Mouse (Mus musculus): ENCODE measurements around the gene Ddr1.
"Not testable (repeated sequence)": the region's sequence is repeated elsewhere in the genome, so short reads cannot be mapped to it uniquely, and the experiment has no call there.

Ddr1 gene

DNA sequence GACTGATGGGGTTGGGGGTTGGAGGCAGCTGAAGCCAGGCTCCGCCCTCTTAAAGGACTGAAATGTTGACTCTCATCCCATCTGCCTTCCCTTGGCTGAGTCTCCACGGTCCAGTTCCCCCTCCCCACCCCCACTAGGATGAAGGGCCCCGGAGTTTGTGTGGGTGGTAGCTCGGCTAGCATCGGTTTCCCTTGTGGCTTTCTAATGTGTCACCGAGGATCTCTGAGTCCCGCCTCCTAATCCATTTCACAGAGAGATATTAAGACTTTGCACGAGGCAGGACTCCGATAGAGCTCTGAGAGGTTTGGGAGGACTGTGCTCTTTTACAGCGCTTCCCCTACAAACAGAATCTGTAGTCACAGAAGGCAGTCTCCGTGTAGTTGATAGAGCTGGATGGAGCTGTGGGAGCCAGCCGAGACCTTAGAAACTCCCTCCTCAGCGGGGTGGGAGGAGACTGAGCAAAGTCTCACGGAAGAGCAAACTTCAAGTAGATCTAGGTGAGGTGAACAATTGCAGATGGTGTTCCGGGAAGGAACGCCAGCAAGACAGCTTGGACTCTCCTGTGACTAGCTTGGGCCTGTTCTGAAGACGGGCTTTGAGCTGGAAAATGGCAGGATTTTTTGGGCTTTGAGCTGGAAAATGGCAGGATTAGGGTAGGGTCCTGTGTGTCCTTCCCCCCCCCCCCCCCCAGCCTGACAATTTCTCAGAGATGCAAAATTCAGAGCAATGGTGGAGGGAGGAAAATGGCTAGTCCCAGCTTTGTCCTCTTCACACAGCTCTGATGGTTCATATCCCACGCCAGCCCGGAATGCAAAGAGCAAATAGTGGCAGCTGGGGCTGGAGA is at the start of gene Ddr1:
Gene Ddr1 (minus strand): TSS at position 1 of the 844 bp plus-strand sequence.
- DNase-seq (ENCODE audit: low spot score): peak; percentile 64

DNA sequence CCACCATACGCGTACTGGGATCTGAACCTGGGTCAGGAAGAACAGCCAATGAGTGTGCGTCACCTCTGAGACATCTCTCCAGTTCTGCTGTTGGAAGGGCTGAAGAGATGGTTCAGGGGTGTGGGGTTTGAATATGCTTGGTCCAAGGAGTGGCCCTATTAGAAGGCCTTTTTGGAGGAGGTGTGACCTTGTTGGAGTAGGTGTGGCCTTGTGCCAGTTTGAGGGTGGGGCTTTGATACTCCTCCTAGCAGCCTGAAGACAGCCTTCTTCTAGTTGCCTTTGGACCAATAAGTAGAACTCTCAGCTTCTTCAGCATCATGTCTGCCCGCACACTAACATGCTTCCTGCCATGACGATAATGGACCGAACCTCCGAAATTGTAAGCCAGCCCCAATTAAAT is 49.2 kb upstream of the Ddr1 start:
- DNase-seq (ENCODE audit: low spot score): no peak

DNA sequence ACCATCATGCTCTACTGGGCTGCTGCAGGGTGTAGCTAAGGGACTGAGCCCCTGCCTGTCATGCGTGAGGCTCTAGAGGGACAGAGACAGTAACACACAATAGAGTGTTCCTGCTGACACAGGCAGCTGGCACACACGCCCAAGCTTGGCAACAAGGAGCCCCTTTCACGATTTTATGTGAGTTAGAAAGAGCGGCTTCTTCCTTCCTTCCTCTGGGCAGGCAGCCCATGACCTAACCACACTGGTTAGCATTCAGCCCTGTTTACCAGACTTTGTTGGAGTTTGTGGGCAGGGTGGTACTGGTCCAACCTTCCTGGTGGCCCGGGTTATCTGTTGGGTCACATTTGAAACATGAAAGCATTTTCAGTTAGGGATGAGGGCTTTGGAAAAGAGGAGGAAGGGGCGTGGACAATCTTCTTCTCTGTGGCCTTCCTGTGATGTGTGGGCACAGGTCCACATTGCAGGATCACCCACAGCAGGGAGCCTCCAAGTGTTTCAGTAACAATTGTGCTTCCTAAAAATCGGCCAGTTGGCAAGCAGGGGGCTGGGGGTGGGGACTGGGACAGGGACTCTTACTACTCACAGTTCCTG is 47.9 kb upstream of the Ddr1 start:
- DNase-seq (ENCODE audit: low spot score): no peak

DNA sequence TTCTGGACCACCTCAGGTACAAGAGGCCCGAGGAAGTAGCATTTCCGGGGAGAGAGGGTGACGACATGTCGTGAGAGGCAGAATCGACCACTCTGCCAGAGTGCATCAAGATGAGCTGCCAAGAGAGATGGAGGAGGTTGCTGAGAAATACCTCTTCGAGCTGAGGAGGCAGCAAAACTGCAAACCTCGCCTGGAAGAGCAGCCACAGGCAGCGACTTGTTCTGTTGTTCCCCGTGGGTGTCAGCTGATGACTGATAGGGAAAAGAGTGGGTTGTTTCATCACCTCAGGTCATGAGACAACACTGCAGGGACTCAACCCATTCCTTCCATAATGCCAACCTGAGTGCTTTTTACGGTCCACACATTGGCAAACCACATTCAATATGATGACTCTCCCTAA is 45.3 kb upstream of the Ddr1 start:
- no peak for DNase-seq (ENCODE audit: low spot score)

DNA sequence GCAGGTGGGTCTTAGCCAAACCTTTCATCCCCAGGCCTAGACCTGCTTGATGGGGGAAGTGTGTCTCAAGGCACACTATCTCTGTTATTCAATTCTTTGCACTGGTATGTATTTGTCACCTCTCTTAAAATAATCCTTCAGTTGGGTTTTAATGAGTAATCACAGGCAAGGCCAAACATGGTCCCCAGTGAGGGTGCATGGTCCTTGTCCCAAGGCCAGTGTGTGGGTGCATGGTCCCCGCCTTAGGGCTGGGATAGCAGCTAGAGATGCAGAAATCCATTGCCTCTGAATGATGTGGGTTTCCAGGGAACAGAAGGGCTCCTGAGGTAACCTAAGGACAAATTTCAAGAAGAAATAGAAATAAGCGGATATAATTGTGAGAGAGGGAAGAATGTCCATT is 39.9 kb upstream of the Ddr1 start:
- no peak for DNase-seq (ENCODE audit: low spot score)

DNA sequence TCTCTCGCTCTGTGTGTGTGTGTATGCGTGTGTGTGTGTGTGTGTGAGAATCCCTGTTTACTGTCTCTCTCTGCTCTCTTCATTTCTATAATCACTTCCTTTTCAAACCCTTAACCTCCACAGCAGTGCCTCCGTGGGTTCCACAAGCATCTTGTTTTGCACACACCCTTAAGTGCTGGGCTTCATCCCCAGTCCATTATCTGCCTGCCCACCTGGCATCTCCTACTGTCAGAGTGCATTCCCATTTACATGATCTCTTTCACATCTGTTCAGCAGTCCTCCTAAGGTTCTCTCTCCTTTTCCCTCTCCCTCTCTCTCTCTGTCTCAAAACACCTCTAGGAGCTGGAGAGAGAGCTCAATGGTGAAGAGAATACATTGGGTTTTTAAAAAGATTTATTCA is 38.5 kb upstream of the Ddr1 start:
- no peak for DNase-seq (ENCODE audit: low spot score)

DNA sequence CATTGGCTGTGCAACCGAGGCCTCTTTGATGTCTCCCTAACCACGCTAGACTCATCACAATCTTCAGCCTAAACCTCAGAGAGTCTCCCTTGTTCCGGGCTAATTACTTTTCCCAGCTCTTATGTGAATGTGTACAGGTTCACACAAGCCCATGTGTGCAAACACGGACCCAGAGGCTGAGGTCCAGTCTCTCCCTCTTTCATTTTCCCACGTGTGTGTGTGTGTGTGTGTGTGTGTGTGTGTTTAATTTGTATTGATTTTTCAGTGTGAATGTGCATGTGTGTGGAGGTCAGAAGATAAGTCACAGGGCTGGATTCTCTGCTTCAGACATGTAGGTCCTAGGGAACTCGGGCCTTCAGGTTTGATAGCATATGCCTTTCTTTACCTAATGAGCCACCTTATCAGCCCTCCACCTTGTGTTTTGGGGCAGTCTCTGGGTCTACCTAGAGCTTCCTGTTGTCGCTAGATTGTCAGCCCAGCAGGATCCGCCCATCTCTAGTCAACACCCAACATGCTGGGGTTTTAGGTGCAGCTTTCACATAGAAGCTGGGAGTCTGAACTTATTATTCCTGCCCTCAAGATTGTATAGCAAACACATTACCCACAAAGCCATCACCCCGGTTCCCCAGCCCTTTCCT is 37.3 kb upstream of the Ddr1 start:
- no peak for DNase-seq (ENCODE audit: low spot score)

DNA sequence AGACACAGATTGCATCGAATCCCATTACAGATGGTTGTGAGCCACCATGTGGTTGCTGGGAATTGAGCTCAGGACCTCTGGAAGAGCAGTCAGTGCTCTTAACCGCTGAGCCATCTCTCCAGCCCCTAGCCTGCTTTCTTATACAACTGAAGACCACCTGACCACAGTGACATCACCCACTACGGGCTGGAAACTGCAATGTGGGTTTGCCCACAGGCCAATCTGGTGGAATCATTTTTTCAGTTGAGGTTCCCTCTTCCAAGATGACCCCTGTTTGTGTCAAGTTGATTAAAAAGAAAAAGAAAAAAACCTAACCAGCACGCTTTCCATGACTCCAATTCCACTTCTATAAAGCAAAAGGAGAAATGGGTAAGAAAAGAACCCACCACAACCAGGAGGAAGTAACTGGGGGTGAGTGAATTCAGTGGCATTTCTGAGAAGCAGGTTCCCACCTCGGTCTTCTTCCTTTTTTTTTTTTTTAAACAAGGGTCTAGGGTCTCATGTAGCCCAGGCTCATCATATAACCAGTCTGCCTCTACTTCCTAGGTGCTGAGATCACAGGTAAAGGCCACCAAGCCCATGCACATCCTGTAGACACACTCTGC is 36.0 kb upstream of the Ddr1 start:
- DNase-seq (ENCODE audit: low spot score): no peak

DNA sequence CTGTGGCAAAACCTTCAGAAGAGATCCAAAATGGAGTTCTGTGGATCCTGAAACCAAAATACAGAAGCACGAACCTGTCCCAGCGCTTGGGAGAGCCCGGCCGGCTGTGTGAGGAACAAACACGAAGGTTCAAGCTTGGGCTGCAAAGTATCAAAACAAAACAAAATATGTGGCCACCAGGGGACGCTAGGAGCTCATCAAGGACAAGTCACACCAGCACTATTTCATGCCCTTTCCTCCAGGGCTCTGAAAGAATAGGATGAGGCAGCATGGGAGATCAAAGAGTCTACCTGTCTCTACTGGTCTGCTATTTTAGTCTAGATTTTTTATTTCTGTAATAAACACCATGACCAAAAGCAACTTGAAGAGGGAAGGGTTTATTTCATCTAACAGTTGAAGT is 35.3 kb upstream of the Ddr1 start:
- DNase-seq (ENCODE audit: low spot score): peak; percentile 96

DNA sequence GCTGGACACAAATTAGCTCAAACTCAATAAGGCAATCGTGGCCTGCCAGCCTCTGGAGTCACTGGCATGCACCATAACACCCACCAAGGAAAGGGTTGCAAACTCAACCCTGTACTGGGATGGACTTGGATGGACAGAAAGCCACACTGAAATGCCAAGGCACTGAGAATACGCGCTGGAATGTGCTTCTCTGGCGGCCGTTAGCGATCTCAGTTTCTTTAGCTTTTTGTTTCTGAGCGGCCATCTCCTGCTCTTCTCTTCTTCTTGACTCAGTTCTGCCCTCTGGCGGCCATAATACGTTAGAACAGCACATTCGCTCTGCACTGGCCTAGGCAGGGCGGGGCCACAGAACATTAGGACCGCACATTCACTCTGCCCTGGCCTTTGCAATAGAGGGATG is 33.3 kb upstream of the Ddr1 start:
- peak; percentile 91 for DNase-seq (ENCODE audit: low spot score)

DNA sequence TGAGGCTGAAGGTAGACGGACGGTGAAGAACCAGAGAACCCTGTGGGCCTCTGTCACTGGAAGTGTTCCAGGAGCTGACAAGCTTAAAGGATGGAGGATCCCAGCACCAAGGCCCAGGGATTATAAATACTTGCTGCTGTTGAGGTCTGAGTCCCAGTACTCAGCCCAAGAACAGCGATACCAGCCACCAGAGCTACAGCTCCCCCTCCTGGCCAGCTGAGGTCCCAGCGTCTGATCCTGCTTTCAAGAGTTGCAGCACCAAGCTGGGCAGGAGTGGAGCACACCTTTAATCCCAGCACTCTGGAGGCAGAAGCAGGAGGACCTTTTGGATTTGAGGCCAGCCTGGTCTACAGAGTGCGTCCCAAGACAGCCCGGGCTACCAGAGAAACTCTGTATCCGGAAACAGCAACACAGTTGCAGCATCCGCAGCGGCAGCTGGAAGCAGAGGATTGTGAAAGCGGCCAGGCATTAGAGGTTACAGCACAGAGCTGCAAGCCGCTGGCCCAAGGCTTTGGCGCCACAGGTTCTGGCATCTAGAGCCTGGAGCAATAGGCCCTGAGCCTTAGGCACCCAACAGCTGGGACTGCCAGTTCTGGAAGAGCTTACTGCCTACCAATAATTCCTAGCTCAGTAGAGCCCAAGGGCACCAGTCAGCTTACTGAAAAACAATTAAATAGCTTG is 32.0 kb upstream of the Ddr1 start:
- no peak for DNase-seq (ENCODE audit: low spot score)

DNA sequence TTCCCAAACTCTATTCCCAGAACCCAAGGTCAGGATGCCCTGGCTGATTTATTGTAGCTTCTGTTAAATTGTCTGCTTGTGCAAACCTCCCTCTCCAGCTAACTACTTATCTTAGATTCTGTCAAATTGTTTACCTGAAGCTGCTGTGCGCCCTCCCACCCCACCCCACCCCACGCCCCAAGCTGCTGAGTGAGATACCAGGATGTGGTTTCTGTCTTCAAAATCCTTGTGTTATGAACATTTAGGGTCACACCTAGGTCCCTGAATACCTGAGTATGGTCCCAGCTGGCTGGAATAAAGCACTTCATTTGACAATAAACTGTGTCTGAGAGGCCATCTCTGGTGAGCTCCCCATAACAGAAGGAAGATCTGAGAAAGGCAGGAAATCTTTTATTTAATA is 30.1 kb upstream of the Ddr1 start:
- no peak for DNase-seq (ENCODE audit: low spot score)

DNA sequence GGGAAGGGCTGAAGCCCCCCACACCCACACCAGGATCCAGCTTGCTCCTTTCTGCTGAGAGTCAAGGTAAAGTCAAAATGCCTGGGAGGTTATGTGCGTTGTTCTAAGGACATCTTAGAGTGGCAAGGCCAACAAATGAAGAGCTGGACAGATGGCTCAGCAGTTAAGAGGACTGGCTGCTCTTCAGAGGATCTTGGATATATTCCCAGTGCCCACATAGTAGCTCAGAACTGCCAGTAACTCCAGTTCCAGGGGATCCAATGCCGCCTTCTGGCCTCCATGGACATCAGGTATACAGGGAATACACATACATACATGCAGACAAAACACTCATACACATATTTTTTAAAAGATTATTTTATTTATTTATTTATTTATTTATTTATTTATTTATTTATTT is 29.0 kb upstream of the Ddr1 start:
- no peak for DNase-seq (ENCODE audit: low spot score)

DNA sequence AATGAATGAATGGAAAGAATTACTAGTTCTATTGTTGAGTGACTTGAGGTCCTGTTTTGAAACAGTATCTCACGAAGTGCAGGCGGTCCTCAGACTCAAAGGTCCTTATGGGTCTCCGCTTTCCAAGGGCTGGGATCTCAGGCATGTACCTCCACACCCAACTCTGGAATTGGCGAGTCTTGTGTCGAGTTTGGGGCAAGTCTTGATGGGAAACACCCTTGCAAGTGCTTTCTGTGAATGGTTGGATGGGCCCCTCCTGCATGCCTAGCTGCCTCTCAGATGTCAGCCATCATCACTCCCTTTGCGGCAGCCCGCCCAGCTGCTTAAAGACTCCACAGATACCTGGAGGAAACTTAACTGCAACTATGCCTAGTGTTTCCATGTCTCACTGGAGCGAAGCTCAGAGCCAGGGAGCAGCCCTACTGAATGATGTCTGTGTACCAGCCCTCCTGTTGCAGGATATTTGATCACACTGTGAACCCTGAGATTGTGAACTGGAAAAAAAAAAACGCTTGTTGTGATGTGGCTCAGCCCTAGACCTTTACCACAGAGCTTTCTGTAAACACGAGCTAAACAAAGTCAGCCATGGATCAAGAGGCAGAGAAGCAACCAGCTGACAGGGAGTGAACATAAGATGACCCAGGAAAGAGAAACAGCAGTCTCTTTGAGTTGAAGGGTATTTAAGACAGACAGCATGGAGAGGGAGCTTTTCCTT is 27.2 kb upstream of the Ddr1 start:
- no peak for DNase-seq (ENCODE audit: low spot score)

DNA sequence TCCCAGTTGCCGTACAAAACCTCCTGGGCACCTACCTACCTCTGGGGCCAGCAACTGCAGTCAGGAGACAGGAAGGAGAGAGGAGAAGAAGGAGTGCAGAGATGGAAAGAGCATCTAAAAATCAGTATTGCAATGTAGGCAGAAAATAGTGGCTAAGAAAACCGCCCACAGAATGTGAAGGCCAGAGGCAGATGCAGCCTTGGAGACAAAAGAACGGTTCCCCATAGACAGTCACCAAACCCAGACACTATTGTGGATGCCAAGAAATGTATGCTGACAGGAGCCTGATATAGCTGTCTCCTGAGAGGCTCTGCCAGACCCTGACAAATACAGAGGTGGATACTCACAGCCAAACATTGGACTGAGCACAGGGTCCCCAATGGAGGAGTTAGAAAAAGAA is 25.7 kb upstream of the Ddr1 start:
- not testable (repeated sequence) for DNase-seq (ENCODE audit: low spot score)

DNA sequence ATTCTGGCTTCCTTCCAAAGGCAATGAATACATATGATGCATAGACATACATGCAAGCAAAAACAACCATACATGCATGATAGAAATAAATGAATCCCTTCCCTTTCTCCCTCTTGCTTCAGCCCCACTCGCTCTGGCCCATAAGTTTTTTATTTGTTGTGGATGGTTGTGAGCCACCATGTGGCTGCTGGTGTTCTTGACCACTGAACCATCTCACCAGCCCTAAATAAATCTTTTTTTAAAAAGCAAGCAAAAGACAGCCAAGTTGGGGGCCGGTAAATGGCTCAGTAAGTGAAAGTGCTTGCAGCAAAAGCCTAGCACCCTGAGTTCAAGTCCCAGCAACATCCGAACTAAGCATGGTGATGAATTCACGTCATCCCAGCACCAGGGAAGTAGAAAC is 24.4 kb upstream of the Ddr1 start:
- no peak for DNase-seq (ENCODE audit: low spot score)

DNA sequence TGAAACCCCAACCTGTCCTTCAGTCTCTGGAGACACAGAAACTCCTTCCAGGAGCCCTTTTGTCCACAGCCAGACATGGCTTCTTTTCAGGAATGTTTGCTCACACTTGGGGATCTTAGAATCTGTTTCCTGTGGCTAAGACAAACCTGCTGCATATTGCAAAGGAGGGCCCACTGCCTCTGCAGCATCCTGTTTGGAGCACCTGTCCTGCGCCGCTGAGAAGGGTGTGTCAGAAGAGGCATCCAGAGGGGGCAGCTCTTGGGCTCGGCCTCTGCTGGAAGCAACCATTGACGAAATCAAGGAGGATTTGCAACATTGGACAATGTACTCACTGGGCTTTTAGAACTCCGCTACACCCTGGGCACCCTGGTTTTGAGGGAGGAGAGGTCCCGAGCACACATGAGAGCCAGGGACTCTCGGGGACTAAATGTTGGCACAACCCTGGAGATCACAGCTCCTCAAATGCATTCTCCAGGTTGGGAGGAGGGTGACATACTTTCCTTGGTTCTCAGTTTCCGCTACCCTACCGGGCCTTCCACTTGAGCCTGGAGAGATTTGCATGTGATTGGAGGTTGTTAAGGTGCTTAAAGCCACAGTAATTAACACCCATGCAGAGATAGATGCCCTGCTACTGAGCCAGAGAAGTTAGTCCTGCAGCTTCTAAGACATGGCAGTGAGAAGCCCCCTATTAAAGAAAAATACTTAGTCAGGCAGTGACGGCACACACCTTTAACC is 23.2 kb upstream of the Ddr1 start:
- no peak for DNase-seq (ENCODE audit: low spot score)

DNA sequence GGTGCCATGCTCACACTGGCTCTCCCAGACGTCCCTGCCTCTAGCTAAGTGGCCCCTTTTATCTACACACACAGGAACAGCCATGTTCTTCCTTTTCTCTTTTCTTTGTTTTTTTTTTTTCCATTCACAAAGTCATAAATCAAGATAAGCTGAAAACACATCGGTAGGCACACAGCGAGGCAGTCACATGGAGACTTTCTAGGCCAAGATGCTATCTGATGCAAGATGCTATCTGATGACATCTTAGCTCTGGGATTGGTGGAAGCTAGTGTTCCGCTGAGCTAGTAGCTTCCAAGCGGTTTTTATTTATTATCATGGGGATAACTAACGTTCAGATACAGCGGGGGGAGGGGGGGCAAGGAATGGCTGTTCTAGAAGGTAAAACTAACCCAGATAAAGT is 22.6 kb upstream of the Ddr1 start:
- peak; percentile 32 for DNase-seq (ENCODE audit: low spot score)

DNA sequence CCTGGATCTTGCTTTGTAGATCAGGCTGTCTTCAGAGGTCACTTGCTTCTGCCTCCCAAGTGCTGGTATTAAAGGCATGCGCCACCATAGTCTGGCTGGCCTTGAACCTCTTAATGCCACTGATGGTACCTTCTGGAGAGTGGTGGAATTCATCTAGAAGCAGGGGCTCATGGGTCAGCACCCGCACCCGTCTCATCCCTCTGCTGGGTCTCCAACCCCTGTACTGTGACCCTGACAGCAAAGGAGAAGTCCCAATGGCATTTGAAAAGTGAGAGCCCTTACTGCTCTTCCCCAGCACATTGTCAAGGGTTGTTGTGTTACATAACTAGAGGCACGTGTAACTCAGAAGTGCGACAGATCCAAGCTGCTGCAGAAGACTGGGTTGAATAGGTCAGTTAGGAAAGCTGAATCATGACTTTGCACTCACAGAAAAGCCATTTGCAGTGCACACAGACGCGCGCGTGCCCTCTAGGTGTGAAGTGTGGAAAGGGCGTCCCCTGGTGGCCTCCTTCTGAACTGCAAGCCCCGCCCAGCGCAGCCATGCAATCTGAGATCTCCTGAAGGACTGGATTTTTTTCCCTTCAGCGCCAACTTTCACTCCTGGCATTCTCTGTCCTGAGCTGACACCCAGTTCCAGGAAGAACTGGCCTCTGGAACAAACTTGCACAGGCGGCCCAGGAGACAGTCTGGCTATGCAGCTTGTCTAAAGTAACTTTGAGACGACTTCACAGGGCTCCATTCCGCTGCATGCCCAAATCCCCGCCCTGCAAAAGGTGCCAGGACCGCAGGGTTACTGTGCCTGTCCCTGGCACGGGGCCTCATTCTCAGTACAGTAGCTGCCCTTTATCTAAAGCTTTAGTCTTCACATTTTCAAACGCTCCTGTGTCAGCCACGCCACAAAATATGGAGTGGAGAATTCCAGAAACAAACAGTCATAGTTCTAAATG is 21.1 kb upstream of the Ddr1 start:
- DNase-seq (ENCODE audit: low spot score): peak; percentile 92

DNA sequence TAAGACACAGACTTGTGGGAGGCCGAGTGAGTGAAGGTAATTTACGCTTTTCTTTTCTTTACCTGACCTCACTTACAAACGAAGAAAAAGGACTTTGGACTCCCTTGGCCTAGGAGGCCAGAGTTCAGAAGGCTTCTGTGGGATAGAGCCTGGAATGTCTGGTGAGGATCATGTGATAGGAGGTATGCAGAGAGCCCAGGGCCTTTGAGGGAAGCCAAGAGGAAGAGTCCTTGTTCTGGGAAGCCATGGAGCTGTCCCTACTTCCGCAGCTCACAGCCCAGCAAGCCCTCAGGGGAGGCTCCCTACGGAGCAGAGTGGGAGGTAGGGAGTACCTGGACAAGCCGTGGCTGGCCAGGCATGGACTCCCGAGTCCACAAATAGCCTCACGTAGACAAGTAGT is 17.3 kb upstream of the Ddr1 start:
- DNase-seq (ENCODE audit: low spot score): no peak

Measured in MN1 (cell line).